Mouse (Mus musculus) c-Kit-positive CD71-positive TER-119-negative erythroid progenitor cells, embryonic 14.5 days (primary cell): ENCODE results near the gene Ccdc162.

Experiments
- DNase-seq: peaks from one replicate; pipeline ENCODE4 v3.0.0-alpha.2; 2013; ENCODE audit warnings: low read depth

Ccdc162 gene

DNA sequence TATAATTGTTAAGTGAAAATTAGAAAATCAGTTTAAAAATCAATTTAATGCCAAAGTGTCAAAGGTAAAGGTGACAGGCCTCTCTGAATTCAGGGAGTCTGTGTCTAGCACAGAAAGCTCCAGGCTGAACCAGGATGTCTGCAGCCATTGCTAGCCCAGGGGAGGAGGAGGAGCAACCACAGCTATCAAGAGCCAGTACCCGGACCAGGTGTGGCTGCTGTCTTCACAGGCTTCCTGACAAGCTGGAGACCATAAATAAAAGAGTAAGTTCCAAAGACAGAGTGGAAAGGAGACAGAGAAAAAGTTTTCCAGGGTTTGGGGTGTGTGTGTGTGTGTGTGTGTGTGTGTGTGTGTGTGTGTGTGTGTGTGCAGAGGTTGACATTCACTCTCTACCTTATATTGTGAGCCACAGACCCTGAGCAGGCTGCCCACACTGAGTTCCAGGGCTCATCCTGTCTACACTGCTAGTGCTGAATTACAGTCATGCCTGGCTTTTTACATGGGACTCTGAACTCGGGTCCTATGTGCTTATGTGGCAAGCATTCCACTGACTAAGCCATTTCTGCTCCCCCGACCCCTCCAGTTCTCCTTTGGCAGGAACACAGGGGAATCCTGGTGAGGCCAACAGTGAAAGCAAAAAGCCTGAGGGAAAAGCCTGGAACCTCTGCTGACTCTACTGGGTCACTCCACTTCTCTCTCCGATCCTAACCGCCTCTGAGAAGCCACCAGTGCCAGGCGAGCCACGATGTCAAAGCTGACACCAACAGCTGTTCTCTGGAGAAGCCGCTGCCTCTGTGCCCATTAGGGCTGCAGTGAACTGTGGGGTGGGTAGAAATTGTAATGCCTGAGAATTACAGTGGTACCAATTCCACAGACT, 140.7 kb downstream of the Ccdc162 start:
- DNase-seq = no peak

DNA sequence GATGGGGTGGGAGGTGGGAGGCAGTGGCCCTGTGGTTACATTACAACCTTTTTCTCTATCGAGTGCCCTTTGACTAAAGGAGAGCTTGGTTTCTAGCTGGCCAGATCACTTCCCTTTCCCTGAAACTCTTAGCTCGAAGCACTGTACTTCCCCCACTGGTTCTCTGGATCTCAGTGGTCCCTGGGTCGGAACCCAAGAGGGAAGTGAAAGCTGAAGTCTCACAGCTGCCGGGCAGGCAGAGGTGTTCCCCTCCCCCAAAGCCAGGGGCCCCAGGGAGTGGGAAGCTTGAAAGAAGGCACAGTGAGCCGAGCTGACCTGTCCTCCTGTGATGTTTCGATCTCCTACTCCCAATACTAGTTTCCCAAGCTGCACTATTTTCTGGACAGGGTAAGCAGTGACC, 143.2 kb downstream of the Ccdc162 start:
- no peak for DNase-seq

DNA sequence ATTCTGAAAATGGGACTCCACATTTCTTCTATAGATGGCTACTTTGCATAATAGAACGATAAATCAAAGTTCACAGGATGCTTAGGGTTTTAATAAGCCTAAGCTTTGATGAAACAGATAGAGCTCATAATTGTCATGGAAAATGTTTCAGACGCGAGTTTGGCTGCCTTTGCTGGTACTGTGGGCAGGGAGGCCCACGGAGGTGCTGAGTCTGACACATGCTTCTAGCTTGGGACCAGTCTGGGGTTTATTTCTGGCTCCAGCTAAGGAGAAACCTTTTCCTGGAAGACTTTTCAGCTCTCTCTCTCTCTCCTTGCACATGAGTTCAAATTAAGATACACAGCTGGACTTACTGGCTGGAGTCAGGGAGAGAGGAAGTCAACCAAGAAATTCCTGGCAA, 144.2 kb downstream of the Ccdc162 start:
- DNase-seq = no peak

DNA sequence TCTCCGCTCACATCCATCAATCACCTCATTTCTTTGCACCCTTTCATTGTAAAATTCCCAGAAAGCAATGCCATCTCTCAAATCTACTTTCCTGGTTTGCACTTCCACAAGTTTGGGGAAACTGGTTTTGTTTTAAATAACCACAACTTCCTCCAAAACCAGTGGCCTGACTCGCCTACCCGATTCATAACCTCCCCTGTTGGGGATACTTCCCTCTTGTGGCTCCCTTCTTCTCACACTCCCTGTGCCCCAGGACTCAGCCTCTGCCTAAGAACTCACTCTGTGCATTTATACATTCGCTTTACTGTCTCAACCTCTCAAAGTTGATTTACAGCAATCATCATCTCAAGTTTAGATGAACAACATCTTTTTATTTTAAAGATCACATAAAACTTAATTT, 145.4 kb downstream of the Ccdc162 start:
- no peak for DNase-seq

DNA sequence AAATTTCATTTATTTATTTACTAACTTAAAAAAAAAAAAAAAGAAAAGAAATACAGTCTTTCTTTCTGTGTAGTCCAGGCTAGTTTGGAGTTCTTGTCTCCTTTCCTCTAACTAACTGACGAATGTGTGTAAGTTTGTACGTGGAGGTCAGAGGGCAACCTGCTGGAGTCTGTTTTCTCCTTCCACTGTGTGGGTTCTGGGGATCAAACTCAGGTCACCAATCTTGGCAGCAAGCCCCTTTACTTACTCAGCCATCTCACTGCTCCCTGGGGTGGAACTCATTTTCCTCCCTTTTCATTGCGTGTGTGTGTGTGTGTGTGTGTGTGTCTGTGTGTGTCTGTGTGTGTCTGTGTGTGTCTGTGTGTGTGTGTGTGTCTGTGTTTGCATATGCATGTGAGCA, 148.1 kb downstream of the Ccdc162 start:
- no peak for DNase-seq

DNA sequence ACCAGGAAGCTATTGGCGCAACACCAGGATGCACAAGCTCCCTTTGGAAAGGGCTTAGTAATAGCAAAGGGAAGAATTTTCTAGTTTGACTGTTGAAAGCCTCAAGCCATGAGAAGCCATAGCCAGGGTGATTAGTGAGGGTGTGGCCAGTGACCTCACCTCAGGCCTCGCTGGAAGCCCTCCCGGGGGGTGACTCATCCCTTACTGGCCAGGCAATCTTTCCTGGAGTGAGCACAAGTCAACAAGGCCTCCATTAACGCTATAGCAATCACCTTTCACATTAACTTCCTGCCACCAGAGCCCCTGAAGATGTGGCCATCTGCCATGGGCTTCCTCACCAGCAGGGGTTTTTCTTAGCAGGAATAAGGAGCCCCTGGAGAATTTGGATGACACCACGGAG, 151.3 kb downstream of the Ccdc162 start:
- DNase-seq = no peak

DNA sequence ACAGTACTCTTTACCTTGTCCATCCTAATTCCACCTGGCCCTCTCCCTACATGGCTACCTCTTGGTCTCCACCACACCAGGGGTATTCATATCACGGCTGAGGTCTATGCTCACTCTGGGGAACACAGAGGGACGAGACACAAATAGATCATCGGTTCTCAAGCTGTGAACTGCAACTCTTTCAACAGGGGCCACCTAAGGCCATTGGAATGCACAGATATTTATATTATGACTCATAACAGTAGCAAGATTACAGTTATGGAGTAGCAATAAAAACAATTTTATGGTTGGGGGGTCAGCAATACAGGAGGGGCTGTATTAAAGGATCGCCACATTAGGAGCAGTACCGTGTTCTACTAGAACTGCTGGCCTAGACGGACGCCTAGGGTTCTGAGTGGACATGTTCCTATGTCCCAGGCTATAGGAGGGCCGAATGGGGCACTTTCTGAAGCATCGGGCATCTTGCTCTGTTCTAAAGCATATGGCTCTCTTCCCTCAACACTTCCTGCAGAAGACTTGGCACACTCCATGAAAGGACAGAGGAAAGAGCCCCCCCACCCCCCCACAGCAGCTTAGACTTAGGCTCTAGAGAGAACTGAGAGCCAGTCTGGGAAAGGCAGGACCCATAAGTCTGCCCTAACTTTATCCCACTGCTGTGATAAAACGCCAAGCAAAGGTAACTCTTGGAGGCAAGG, 154.6 kb downstream of the Ccdc162 start:
- DNase-seq = no peak

DNA sequence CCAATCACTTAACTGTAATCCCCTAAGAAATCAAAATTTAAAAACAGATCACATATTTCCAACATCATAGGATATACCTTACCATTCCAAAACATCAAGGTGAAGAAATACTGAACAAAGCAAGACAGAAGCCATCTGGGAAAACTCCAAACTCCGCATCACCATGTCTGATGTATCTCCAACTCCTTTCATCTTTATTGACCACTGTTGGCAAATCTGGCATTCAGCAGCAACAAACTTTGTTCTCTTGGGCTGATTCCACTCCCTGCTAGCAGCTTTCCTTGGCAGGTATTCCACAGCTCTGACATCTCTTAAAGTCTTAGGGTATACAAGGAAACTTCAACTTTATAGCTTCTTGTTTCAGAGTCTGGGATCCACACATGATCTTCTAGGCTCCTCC, 158.0 kb downstream of the Ccdc162 start:
- no peak for DNase-seq

DNA sequence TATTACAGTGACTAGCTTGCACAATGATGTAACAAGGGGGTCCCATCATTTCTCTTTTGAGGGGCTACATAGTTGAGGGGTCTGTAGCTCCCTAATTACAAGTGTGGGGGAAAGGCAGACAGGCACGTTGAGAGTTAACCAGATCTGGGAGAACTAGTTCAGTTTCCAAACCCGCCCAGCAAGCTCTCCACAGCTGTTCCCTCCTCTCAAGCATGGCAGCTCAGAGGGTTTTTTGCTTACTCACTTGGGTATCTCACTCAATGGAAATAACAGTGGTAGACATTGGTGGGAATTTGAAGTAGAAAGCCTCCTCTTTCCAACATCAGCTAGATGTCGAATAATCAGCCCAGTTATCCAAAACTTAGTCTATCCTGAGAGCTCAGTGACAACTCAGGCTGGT, 161.4 kb downstream of the Ccdc162 start:
- DNase-seq = no peak

DNA sequence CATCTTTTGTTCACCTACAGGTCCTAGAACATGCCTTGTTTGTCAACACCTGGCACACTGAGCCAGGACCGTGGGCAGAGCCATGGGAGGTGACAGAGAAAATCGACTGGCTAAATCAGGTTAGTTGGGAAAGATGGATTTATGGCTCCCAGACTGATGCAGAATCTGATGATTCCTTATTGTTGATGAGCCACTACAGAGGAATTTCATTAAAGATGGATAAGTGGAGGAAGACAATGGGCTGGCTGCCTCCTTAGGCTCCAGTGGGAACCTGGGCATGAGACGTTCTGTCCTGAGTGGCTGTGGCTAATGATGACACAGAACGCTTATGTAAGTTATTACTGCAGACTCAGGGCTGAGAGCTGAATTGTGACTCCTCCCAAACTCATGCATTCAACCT, 162.7 kb downstream of the Ccdc162 start:
- no peak for DNase-seq

DNA sequence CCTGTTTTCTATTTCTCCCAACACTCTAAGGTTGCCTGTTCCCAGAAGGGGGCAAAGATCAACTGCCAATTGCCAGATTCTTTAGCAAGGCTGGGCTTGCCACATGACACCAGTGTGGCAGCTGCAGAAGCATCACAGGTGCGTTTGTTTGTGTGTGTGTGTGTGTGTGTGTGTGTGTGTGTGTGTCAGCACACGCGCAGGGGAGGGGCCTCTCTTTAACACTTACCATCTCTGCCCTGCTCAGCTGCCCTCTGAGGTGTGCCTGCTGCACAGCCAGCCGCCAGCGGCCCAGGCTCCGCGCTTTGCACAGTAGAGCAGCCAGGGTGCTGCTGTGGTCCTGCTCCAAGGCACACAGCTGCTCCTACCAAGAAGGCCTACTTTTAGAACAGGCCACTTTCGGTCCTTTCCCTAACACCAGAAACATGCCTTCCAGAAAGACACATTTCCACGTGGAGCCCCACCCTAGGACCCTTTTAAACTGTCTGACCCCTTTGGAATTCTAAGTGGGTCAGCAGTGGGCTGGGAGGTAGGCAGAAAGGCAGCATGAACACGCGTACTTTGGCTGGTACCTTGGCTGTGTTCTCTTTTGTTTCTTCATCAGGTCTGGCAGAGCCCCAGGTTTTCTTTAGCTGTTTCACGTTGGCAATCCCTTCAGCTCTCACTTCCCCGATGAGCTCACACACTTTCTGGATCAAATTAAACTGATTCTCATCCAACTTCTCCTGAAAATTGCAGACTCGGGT, 163.4 kb downstream of the Ccdc162 start:
- no peak for DNase-seq

DNA sequence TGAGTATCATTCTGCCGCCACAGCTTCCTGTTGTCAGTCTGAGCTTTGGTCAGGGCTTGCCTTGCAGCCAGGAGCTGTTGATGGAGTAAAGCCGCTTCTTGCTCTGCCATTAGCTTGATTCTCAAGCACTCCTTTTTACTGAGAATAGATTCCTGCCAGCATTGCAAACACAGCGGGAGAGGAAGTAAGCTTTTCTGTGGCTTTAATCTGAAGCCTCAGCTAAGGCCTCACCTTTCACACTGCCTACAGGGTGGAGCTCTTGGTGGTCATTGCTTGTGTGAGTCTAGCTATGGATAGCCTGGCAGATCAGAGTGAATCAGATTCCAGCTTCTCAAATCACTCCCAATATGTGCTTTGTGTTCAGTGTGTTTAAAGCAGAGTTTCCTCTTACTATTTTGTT, 164.1 kb downstream of the Ccdc162 start:
- DNase-seq = no peak

DNA sequence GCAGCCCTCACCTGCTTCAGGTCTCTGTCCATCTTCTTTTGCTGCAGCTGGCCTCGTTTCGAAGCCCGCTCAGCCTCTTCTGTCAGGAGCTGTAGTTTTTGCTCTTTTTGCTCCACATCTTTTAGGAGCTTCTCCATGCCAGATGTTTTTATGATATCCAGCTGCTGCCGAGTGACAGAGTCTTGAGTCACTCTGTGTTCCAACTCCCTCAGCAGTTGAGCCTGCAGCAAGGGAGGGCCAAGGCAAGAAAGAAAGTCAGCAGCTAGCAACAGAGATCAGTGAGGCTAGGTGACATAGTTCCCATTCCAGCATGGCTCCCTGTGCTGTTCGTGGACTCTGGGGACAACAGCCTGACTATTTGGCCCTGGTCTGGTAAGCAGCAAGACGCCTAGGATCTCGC, 165.7 kb downstream of the Ccdc162 start:
- no peak for DNase-seq

DNA sequence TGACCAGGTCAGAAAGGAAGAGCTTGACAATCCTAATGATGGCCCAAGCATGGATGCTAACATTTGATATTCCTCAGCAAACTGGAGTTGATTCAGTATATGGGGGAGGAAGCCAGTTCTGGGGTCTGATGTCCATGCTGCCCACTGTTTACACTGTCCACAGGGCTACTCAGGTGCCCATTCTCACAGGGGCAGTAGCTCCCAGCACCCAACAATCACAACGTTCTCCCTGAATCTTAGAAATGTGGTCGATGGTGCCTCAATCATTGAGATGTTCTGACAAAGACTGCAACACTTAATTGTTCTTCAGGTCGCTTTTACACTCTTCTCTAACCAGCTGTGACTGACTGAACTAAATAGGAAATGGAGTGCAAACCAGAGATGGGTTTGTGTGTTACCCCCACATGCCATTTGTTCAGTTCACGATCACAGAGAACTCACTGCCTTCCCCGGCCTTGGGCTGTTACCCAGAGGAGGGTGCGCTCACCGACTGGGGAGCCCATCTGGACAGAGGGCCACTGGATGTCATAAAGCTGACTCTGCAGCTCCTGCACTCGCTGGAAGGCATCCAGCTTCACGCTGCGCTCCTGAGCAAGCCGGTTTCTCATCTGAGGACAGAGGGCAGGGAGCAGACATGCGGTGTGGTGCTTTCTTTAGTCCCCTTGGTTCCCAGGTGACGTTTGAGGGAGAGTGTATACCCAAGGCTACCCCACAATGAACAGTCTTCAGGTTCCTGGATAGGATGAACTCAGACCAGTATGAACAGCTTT, 169.9 kb downstream of the Ccdc162 start:
- DNase-seq = no peak

DNA sequence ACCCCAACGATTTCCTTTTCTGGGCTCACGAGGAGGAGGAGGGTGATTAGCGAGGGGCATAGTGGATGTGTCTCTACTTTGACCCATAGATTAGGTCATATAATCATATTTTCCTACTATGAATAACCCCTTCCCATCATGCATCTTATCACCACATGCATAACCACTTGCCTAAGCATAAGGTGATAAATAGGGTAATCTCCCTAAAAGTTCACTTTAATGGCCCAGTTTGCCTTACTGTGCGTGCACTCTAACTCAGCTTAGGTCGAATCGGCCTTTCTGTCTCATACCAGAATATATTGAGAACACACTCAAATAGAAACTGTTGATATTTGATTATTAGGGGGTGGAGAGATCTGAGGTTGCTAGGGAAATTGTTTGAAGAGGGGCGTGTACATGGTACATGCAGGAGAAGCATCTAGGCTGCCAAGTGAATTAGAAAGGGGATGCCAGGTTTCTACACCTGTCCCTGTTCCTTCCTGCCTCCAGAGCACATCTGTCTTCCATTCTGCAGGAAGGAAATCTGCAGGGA, 171.1 kb downstream of the Ccdc162 start:
- DNase-seq = no peak

DNA sequence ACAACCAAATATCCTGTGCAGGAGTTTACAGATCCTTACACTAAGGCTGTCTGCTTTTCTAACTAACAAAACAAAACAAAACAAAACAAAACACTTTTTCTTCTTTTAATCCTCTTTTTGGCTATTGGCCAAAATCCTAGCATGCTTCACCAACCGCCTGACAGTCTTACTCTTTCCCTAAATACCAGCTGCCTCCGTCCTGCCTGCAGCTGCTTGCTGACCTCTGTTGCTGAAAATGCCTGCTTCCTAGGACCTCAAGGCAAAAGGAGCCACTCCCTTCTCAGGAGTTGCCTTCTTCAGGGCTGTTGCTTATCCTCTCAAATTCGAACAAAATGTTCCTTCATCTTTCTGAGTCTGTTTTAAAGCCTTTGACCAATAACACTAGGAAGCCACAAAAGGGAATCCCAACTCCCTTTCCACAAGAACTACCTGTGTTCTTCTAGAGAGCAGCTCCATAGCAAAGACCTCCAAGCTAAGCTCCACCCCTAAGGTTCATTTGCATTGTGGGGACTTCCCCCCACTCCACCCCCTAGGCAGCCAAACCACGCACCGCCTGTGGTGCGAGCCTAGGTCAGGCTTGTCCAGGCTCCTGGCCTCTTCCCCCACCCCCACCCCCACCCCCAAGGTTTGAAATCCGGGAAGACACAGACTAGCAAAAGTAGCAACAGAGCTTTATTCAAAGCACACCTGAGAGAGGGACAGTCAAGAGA, 171.8 kb downstream of the Ccdc162 start:
- DNase-seq = no peak

DNA sequence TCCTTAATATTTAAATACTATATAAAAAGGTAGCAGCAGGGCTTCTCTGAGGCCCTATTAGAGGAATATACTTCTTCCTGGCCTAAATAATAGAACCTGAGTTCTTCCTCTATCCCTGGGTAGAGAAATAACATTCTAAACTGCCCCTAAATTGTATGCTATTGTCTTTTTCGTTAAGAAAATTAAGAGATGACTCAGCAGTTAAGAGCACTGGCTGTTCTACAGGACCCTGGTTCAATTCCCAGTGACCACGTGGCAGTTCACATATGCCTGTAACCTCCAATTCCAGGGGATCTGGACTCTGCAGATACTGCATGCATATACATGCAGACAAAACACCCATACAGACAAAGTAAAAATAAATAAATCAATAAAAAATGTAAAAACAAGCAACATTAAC, 172.6 kb downstream of the Ccdc162 start:
- DNase-seq = no peak

DNA sequence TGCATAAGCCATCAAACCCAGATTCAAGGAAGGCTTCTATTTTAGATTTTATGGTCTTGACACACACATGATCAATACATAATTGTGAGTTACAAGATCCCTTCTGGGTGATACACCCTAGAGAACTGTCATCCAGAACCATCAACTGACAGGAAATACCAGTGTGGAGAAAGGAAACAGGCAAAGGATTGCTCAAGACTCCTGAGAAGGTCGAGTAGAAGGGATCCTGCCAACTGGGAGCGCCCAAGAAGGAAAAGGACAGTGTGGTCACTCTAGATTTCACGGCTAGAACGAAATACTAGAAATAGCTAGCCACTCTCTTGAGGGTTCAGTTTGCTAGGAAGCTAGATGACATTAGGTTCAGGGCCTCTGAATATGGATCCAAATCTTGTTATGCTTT, 173.0 kb downstream of the Ccdc162 start:
- DNase-seq = no peak

DNA sequence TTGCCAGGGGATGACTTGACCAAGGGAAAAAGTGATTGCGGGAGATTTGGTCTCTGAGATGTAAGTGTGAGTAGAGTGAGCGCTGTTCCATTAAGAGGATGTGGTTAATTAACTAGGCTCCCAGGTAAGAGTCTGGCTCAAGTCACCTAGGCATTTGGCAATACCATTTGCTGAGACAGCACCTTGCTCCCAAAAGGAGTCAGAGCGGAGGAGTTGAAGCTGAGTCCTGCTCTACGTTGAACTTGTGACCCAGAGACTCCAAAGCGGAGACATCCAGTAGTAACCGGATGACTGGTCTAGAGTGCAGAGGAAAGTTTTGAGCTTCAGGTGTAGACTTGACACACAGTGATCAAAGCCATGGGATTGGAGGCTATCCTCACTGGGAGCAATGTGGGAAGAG, 174.4 kb downstream of the Ccdc162 start:
- DNase-seq = no peak

DNA sequence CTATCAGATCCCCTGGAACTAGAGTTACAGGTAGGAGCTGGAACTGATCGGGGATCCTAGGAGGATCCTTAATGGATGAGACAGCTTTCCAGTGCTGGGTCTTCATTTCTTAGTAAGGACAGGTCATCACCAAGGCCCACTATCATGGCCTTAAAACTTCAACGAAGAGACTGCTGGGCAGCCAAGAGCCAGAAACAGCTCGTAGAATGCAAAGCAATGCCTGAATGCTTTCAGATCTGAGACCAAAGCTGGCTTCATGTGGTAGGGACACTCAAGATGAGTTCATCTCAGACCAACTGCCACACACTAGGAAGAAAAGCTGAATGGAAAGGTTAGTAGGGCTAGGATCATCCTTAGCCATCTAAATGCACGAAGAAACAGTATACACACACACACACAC, 177.4 kb downstream of the Ccdc162 start:
- DNase-seq = no peak

DNA sequence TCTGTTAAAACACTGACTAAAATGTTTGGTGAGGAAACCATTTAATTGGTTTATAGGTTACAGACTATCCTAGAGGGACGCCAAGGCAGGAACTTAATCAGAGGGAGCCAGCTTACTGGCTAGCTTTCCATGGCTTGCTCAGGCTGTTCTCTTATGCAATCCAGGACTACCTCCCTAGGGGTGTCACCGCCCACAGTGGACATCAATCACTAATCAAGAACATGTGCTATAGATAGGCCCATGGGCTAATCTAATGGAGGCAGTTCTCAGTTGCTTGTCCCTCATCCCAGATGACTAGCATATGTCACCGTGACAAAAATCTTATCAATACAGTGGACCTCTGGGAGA, 178.5 kb downstream of the Ccdc162 start:
- DNase-seq = no peak
